Mouse (Mus musculus): ENCODE results near the gene Baz2b.

Gene Baz2b

GRCm38 (mm10) chr2:59997479-59998228 is 212.0 kb downstream of the Baz2b start:
- WGBS = 90% methylated on average over 8 of the region's 8 CpGs

GRCm38 (mm10) chr2:59996911-59997310 is 212.7 kb downstream of the Baz2b start:
- WGBS = 98% methylated on average over 5 of the region's 5 CpGs

DNA sequence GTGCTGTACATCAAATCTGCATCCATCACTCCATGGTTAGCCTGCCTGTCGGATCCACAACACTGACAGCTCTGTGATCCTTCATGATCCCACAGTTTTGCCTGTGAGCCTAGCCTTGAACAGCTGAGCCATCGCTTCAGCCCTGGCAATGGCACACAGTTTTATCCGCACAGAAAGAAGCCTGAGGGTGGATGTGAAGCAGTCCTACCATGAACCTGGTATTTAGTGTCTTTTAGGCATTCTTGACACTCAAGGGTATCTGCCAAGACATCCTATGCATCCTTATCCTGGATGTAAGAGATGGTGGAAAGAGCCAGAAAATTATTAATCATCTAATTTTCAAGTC is 216.5 kb downstream of the Baz2b start:
- 74% methylated on average over 3 of the region's 3 CpGs for WGBS

DNA sequence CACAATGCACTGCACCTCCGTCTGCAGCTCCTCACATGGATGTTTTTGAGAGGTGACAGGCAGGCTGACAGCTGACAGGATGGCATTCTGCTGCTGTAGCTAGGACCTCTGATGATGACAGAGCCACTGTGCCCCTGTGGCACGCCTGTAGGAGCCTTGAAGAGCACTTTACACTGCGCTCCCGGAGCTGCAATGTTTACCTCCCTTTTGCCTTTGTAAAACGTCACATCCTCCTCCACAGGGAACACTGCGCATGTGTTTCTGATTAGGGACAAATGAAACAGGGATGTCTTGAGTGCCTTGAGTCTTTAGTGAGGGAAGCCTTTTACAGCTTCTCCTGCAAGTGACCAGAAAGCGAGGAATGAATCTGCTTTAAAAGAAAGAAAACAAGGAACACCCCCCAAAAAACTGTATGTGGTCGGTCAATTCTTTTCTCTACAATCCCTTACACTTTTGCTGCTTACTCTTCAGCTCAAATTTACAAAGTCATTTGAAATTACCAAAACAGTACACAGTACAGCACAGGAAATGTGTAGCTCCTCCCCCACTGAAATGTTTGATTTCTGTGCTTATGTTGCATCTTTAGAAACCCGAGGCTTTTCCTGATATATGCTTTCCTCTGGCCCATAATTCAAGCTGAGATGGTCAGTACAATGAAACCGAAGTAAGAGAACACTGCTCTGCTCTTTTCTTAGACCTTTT is 217.0 kb downstream of the Baz2b start:
- 66% methylated on average over 10 of the region's 10 CpGs for WGBS

- 84% methylated on average over 6 of the region's 6 CpGs for WGBS
Observed at GRCm38 (mm10) chr2:59987521-59987920, 222.1 kb downstream of the Baz2b start.

GRCm38 (mm10) chr2:59979488-59980220 is 230.0 kb downstream of the Baz2b start:
- 36% methylated on average over 6 of the region's 6 CpGs for whole genome bisulfite sequencing

DNA sequence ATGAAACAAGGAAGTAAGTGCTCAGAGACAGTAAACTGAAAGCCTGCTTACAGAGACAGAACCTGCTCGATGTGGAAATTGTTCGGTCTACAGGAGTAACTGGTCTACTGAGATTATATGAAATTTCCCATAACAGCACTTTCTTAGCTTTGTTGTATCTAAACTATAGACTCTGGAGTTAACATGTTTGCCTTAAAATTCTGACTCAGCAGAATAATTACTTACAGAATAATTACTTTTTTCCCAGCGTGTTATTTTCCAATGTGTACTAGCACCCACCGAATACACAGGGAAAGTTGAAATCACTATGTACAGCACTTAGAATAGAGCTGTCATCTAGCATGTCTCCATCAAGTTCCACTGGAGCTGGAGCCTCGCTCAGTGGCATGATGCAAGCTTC is 233.0 kb downstream of the Baz2b start:
- WGBS = 85% methylated on average over 5 of the region's 5 CpGs

DNA sequence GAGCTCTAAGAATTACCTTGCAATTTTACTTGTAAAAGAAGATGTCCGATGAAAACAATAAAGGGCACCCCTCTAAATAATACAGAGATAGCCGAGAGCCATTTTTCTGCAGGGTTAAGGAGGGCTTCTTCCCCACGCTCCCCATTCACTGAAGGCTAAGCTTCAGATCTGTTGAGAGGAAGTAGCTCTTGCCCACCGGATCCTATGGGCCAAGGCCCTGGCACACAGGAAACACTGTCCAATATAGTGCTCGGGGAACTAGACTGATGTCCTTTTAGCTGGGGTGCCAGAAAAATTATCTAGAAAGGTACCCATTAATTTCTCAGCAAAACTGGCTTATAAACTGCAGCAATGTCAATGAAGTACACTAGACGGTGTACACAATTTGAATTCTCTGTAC is 233.9 kb downstream of the Baz2b start:
- WGBS = 90% methylated on average over 6 of the region's 6 CpGs

DNA sequence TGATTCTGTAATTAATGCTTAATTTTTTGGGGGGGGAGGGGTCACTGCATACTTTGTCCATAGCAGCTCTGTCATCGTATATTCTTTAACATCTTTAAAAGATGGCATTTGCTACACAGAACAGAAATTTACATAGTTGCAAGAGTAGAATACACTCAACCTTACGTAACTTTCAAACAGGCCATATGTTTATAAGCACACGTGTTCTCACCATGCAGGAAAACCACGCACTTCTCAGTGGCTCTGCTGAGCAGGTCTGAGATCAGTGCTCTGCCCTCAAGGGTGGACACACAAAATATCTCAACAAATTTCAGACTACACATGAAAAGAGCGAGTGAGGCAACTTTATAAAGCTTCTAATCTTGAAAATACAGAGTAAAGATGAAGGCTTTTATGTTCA is 235.7 kb downstream of the Baz2b start:
- 80% methylated on average over 5 of the region's 5 CpGs for WGBS

GRCm38 (mm10) chr2:59973104-59973641 is 236.5 kb downstream of the Baz2b start:
- WGBS = 93% methylated on average over 4 of the region's 4 CpGs

DNA sequence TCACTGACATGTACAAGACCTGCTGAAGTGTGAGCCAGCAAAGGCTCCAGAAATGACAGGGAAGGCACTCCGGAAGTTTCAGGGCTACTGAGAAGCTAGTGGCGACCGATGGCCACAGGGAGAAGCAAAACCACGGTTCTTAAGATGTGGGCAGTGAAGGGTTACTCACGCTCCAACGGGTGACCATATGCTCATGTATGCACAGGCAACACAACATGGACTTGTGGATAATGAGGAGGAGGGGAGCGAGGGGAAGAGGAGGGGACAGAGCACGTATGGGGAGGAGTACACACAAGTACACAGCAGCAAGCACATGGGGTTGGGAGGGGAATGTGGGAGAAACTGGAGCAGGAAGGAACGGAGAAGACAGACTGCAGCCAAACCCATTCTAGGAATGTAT is 239.1 kb downstream of the Baz2b start:
- WGBS = 65% methylated on average over 9 of the region's 9 CpGs

- WGBS = 73% methylated on average over 10 of the region's 10 CpGs
Observed at GRCm38 (mm10) chr2:59969099-59969498, 240.5 kb downstream of the Baz2b start.

DNA sequence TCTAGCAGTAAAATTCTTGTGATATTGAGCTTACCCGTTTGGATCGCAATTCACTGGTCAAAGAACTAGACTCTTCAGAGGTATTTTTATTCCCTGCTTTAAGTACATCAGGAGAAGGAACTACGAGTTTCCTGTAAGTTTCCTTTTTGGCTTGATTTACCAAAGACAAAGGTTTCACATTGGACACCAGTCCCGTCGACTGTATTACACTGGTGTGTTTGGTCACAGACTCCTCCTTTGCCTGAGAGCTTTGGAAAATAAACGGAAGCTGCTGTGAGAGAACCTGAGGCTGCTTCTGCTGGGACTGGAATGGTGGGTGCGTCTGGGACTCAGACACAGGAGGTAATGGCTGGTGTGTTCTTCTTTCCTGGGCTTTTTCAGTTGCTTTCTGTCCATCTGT is 241.0 kb downstream of the Baz2b start:
- 73% methylated on average over 7 of the region's 7 CpGs for WGBS

DNA sequence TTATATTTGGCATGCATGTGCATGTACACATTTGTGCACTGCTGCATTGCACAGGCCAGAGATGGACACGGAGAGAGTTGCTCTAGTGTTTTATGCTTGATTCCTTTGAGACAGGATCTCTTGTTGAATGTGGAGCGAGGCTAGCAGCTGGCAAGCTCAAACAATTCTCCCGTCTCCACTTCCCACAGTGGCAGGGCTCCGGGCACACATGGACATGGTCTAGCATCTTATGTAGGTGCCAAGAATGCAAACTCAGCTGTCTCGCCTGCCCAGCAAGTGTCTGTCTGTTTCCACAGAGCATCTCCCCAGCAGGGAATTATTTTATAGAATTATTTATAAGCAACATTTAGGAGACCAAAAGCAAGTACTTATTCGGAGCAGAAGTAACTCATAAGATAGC is 243.2 kb downstream of the Baz2b start:
- 55% methylated on average over 6 of the region's 6 CpGs for WGBS

GRCm38 (mm10) chr2:59963011-59963410 is 246.6 kb downstream of the Baz2b start:
- WGBS = 64% methylated on average over 5 of the region's 5 CpGs

- WGBS = 88% methylated on average over 4 of the region's 4 CpGs
Observed at GRCm38 (mm10) chr2:59962579-59962978, 247.1 kb downstream of the Baz2b start.

GRCm38 (mm10) chr2:59960495-59960772 is 249.2 kb downstream of the Baz2b start:
- WGBS = 94% methylated on average over 2 of the region's 2 CpGs

- WGBS = 85% methylated on average over 14 of the region's 14 CpGs
Observed at GRCm38 (mm10) chr2:59959668-59960494, 249.8 kb downstream of the Baz2b start.

GRCm38 (mm10) chr2:59958543-59958942 is 251.1 kb downstream of the Baz2b start:
- 57% methylated on average over 6 of the region's 6 CpGs for WGBS

GRCm38 (mm10) chr2:59955916-59956315 is 253.7 kb downstream of the Baz2b start:
- 90% methylated on average over 7 of the region's 7 CpGs for WGBS

DNA sequence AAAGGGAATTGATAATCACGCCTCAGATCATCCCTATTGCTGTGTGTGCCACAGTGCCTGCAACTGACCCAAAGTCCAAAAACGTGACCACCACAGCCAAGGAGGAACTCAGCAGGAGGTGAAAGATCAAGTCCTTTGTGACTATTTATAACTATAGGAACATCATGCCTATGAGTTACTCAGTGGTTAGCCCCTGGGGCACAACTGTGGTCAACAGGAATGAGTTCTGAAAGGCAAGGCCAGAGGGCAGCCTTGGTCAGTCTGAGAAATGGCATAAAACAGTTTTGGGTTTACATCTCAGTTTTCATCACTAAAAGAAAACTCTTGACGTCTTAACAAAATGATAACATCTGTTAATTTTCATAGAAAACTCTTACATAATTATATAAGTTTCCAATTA is 254.8 kb downstream of the Baz2b start:
- WGBS = 84% methylated on average over 3 of the region's 3 CpGs

Data from cerebral cortex, adult 2 months (tissue).